Mouse (Mus musculus) kidney, adult 2 months (tissue): Measurements from ENCODE around the gene Cx3cr1.

Experiments
- CTCF ChIP-seq: fragments of 200-500 bp; conservative IDR thresholded peaks from 2 replicates; pipeline ENCODE4 v1.5.1; 2011; ENCODE audit warnings: low read depth, mild to moderate bottlenecking, control low read depth, low read length, moderate library complexity, mixed read lengths; ENCODE audit not compliant: insufficient read depth, insufficient read length
- POLR2A ChIP-seq: fragments of 200-500 bp; IDR thresholded peaks from one replicate; pipeline ENCODE4 v1.6.1; 2011; ENCODE audit warnings: low read depth, low read length, control low read depth

DNA sequence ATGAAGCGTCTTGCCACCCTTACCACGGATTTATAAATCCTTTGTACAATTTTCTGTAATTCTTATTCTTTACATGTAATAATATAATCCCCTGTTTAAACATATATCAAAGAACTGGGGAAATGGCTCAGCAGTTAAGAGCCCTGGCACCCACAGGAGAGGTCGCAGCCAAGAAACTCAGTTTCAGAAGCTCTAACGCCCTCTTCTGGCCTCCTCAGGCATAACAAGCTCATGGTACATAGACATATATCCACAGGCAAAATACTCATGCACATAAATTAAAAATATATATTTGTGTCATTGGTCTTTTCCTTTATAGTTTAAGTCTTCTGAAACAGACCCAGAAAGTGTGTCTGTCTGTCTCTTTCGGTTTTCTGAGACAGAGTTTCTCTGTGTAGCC lies 95.1 kb downstream of the Cx3cr1 start:
- TF ChIP-seq POLR2A (no peak), CTCF (0 out of 2 replicates have a peak, but pooled peaks have one; percentile 20)
